Mouse (Mus musculus) hindbrain, embryonic 16.5 days (tissue): ENCODE results near the gene Dlec1. TPM values are rescaled to one million over a fixed set of nuclear protein-coding genes. Genes with fewer than 3 reads are reported as not detected.

Experiments
- ATAC-seq: fragments of 200-750 bp; cut with Nextera tagmentation; 2 replicates; pipeline ENCODE4 v1.8.0; 2017; ENCODE audit warnings: moderate TSS enrichment, moderate library complexity
- H3K27ac ChIP-seq: fragments of 300-500 bp; sonication (generic); 2 replicates; pipeline ENCODE4 v1.5.1; 2014; ENCODE audit warnings: low read depth, mild to moderate bottlenecking, control low read depth, low read length, moderate library complexity
- H3K27me3 ChIP-seq: fragments of 300-500 bp; sonication (generic); replicated peaks from 2 replicates; pipeline ENCODE4 v1.6.1; 2014; ENCODE audit warnings: low read length; ENCODE audit not compliant: control insufficient read depth, insufficient read depth
- H3K36me3 ChIP-seq: fragments of 300-500 bp; sonication (generic); 2 replicates; pipeline ENCODE4 v1.6.1; 2014; ENCODE audit warnings: mild to moderate bottlenecking, low read length, moderate library complexity, mixed read lengths; ENCODE audit not compliant: control insufficient read depth, insufficient read depth
- H3K4me1 ChIP-seq: fragments of 300-500 bp; sonication (generic); 2 replicates; pipeline ENCODE4 v1.6.1; 2014; ENCODE audit warnings: low read depth, low read length; ENCODE audit not compliant: control insufficient read depth, insufficient read depth
- H3K4me2 ChIP-seq: fragments of 300-500 bp; sonication (generic); 2 replicates; pipeline ENCODE4 v1.6.1; 2014; ENCODE audit warnings: mild to moderate bottlenecking, low read length, control low read depth, moderate library complexity
- H3K4me3 ChIP-seq: fragments of 300-500 bp; sonication (generic); 2 replicates; pipeline ENCODE4 v1.5.1; 2014; ENCODE audit warnings: mild to moderate bottlenecking, low read length, control low read depth, moderate library complexity
- H3K9ac ChIP-seq: fragments of 300-500 bp; sonication (generic); 2 replicates; pipeline ENCODE4 v1.6.1; 2014; ENCODE audit warnings: low read depth, mild to moderate bottlenecking, control low read depth, low read length, moderate library complexity
- H3K9me3 ChIP-seq: fragments of 300-500 bp; sonication (generic); 2 replicates; pipeline ENCODE4 v1.6.1; 2014; ENCODE audit warnings: mild to moderate bottlenecking, low read length, moderate library complexity; ENCODE audit not compliant: control insufficient read depth
- WGBS: fragments of 180-500 bp; shearing (Covaris S2); extraction: QIAGEN DNeasy Blood & Tissue Kit; methylation state at CpG from one replicate; pipeline ENCODE4 v1.1.7; 2014; 5-methylcytosine and 5-hydroxymethylcytosine counted together
- polyA plus RNA-seq: library from polyadenylated mRNA; unstranded; fragments of >200 nt; fragmentation: Nextera tagmentation; extraction: Ambion mirVana; gene quantifications from 2 replicates; pipeline ENCODE4 v1.2.1, GENCODE M21; 2015

Dlec1 gene
- polyA plus RNA-seq, 1 experiment from 2014 or later, result 2.9 TPM

DNA sequence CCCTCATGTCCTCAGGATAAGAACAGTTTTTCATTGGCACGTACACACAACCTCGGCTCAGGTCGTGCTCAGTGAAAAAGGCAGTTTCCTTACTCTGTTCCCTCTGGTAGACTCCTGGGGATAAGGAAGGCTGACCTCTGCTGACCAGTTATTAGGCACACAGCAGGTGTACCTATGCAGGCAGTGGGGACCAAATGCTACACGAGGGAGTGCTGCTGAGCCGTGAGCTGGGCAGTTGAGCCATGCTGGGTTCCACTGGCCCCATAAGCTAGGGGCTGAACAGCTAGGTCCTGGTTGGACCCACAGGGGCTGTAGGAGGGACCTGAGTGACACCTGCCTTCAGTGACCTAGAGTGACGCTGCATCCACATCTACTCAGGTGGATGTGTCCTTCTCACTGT lies 43.4 kb downstream of the Dlec1 start:
- Histone ChIP-seq H3K4me2 (no peak overlapping the region), H3K9ac (no peak overlapping the region), H3K9me3 (no peaks in the 10 kb centered on the region), H3K4me1 (no peaks in the 10 kb centered on the region), H3K27ac (no peak overlapping the region), H3K4me3 (no peak overlapping the region), H3K36me3 (no peaks in the 10 kb centered on the region), H3K27me3 (no peaks in the 10 kb centered on the region)
- WGBS, result 70% methylated on average over 6 of the region's 6 CpGs
- ATAC-seq, result no peak

DNA sequence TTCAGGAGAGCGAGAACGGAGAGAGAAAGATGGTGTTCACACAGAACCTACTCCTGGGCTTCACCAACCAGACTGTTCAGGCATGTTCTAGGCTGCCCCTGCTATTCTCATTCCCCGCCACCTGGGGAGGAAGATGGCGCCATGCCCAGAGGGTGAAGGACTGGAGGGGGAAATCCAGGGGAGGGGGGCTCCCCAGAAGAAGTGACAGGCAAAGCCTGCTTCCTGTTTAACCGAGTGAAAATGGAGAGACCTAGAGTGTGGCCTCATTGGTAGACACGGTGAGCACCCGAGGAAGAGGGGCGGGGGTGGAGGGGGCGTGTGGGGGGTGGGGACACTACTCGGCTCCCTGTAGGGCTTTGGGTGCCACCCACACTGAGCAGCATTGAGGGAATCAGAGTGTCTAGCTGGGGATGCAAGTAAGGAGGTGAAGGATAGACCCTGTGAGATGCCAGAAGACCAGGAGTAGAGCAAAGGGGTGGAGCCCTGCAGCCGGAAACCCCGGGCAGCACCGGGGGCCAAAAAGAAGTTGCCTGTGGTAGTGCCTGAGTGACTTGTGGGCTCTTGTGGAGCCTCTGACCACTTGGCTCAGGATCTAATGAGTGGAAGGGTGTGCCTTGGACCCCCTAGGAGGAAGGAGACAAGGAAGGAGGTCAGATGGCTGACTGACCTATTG lies 44.0 kb downstream of the Dlec1 start:
- Histone ChIP-seq H3K4me3 (no peak overlapping the region), H3K27ac (no peak overlapping the region), H3K9ac (no peak overlapping the region), H3K36me3 (no peaks in the 10 kb centered on the region), H3K27me3 (no peaks in the 10 kb centered on the region), H3K4me1 (no peaks in the 10 kb centered on the region), H3K4me2 (no peak overlapping the region), H3K9me3 (no peaks in the 10 kb centered on the region)
- no peak for ATAC-seq
- 76% methylated on average over 13 of the region's 13 CpGs for WGBS

DNA sequence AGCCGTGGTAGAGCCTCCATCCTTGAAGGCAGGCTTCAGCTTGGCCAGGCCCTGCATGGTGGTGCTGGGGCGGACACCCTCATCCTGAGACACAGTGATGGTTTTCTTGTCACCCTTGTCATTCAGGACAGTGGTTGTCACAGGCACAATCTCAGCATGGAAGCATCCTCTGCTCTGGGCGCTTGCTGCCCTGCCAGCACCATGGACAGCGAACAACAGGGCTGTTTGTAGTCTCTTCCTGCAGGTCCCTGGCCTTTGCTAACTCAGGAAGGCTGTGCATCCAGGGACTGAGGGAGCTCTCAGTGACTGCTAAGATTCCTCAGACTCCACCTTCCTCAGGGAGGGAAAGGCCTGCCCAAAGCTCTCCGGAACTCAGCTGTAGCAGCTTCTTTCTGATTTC lies 47.3 kb downstream of the Dlec1 start:
- H3K27me3 ChIP-seq, result no peaks in the 10 kb centered on the region
- no peak for ATAC-seq

DNA sequence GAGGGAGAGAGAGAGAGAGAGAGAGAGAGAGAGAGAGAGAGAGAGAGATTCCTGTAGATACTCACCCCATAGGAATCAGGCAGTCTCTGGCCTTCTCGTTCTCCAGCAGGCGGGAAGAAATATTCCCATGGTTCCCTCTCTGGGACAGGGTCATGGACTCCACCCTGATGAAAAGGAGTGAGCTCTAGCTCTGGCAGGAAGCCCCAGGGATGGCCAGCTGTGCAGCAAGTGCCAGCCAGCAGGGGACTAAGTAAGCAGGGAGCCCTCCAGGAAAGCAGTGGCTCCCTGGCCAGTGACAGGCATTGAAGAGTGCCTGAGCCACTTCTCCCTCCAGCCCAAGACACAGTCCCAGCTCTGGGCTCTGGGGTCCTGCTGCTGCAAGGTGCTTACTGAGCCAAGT lies 49.5 kb downstream of the Dlec1 start:
- Histone ChIP-seq H3K4me1 (no peaks in the 10 kb centered on the region), H3K4me2 (no peak overlapping the region), H3K4me3 (no peak overlapping the region), H3K36me3 (no peaks in the 10 kb centered on the region), H3K9me3 (no peaks in the 10 kb centered on the region), H3K27me3 (no peaks in the 10 kb centered on the region), H3K9ac (no peak overlapping the region), H3K27ac (no peak overlapping the region)
- no peak for ATAC-seq
- 59% methylated on average over 2 of the region's 2 CpGs for WGBS

More for the DNA sequence above, 47.3 kb downstream of the Dlec1 start:
- WGBS, result 31% methylated on average over 5 of the region's 5 CpGs
- Histone ChIP-seq H3K4me2 (no peak overlapping the region), H3K4me1 (no peaks in the 10 kb centered on the region), H3K9ac (no peak overlapping the region), H3K27ac (no peak overlapping the region), H3K36me3 (no peaks in the 10 kb centered on the region), H3K4me3 (no peak overlapping the region), H3K9me3 (no peaks in the 10 kb centered on the region)

DNA sequence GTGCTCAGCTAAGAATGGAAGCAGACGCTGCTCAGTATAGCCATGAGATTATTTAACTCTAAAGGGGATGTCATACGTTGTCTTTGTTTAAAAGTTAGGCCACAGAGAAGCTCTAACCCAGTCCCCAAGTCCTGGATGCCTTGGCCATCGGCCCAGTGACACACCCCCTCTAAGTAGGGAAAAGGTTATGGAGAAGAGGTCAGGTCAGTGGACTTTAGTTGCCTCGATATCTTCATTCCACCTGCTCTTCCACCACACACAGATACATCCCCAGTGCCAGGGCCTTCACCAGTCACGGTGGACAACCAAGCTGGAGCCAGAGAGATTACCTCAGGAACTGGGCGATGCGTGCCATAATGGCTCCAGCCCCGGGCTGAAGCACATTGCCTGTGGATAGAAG lies 53.1 kb downstream of the Dlec1 start:
- Histone ChIP-seq H3K36me3 (no peaks in the 10 kb centered on the region), H3K4me1 (no peaks in the 10 kb centered on the region), H3K9me3 (no peaks in the 10 kb centered on the region), H3K27me3 (no peaks in the 10 kb centered on the region), H3K27ac (no peak overlapping the region), H3K4me2 (no peak overlapping the region), H3K4me3 (no peak overlapping the region), H3K9ac (no peak overlapping the region)
- 85% methylated on average over 8 of the region's 8 CpGs for WGBS
- no peak for ATAC-seq

DNA sequence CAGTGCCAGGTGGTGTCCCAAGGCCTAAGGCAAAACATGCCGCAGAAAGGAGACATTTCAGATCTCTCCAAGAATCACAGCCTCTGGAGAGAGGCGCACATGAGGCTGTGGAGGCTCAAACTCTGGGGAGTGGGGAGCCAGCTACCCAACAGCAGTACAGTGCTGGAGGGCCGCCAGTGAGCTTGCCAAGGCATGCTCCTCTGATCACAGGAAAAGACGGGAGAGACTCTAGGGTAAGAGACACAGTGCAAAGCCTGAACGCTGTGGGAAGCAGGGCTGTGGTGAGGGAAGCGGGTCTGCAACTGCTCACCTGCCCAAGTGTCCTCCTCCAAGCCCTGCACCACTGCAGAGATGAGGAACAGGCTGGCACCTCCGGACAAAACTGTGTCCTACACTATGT lies 53.5 kb downstream of the Dlec1 start:
- Histone ChIP-seq H3K27me3 (no peaks in the 10 kb centered on the region), H3K4me1 (no peaks in the 10 kb centered on the region), H3K9me3 (no peaks in the 10 kb centered on the region), H3K4me2 (no peak overlapping the region; the same call in 1 of the 2 replicates), H3K4me3 (no peak overlapping the region), H3K27ac (no peak overlapping the region), H3K36me3 (no peaks in the 10 kb centered on the region), H3K9ac (no peak overlapping the region)
- WGBS, result 63% methylated on average over 7 of the region's 7 CpGs
- no peak for ATAC-seq

DNA sequence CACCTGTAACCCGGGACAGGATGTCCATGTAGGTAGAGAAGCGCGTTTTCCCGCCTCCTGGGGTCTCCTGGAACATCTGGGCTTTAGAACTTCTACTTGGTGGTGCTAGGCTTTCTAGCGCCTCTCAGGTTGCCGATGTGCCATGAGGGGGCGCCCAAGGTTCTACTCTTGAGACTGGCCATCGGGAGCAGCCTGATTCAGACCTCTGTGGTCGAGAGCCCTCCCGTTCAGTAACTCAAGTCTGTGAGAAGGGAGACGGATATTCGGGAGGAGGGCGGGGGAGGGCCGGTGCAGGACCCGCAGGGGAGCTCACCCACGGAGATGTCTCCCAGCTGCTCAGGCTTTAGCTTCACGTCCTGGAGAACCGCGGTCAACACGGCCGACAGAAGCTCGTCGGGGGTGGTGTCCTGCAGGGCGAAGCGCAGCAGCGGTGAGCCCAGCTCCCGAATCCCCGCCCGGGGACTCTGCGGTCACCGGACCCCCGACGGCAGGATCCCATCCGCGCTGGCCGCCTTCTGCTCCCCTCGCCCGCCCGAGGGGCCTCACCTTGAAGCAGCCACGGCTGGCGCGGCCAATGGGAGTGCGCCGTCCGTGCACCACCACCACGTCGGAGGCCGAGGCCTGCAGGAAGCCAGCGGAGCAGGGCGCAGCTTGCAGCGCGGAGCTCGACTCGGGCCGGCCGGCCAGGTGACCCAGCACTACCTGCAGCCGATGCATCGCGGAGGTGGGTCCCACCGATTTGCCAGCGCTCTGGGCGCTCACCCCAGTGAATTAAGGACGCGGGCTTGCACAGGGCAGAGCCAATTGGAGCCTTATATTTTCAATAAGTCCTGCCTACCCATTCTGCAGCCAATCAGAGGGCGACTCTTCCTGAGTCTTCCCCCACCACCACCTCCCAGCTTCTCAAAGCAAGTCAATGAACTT lies 54.3 kb downstream of the Dlec1 start, which contains the start of gene Acaa1b:
Gene Acaa1b (minus strand): TSS at position 816 of the 924 bp plus-strand sequence.
- Histone ChIP-seq H3K36me3 (no peaks in the 10 kb centered on the region), H3K4me3 (peak within 1 kb of the TSS; percentile 58), H3K27ac (no peak within 1 kb of the TSS), H3K4me1 (no peaks in the 10 kb centered on the region), H3K9ac (peak within 1 kb of the TSS; percentile 62), H3K4me2 (peak within 1 kb of the TSS; percentile 61), H3K27me3 (no peaks in the 10 kb centered on the region), H3K9me3 (no peaks in the 10 kb centered on the region)
- WGBS, result under 1% methylated on average over 63 of the region's 65 CpGs
- peak; percentile 91 for ATAC-seq

DNA sequence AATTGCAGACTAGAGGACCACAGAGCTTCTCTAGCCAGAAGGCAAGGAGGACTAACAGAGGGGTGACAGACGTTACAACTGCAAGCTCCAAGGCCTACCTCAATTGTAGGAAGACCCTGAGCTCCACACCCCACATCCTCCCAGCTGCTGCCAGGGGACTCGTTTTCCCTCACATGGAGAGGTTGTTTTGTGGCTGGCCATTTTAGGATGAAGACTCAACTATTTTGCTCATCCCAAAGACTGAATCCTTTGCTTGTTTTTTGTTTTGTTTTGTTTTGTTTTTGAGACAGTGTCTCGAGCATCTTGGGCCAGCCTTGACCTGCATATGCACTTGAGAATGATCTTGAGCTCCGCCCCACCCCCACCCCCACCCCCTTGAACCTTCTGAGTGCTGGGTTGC lies 56.6 kb downstream of the Dlec1 start, which contains the start of gene Gm47289:
Gene Gm47289 (plus strand): TSS at position 301 of the 400 bp plus-strand sequence.
- Histone ChIP-seq H3K4me1 (no peaks in the 10 kb centered on the region), H3K9ac (no peak within 1 kb of the TSS), H3K4me3 (no peak within 1 kb of the TSS), H3K27me3 (no peaks in the 10 kb centered on the region), H3K9me3 (no peaks in the 10 kb centered on the region), H3K4me2 (no peak within 1 kb of the TSS), H3K27ac (no peak within 1 kb of the TSS), H3K36me3 (no peaks in the 10 kb centered on the region)
- 64% methylated on average over 4 of the region's 4 CpGs for WGBS
- ATAC-seq, result no peak

DNA sequence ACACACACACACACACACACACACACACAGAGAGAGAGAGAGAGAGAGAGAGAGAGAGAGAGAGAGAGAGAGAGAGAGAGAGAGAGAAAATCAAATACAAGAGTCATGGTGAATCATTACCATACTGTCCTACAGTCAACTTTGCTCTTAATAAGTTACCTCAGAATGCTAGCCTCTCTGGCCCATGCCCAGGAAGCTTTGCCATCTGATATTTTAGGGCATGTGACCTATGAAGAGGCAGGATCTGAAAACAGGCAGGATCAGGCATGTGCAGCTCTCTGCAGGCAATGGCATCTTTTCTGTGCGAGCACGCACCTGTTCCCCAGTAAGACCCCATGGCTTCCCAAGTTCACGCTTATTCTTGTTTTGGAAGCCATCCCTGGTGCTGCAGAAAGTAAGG lies 58.4 kb downstream of the Dlec1 start:
- Histone ChIP-seq H3K9ac (no peak overlapping the region), H3K27me3 (no peaks in the 10 kb centered on the region), H3K4me1 (no peaks in the 10 kb centered on the region), H3K4me3 (no peak overlapping the region), H3K36me3 (no peaks in the 10 kb centered on the region), H3K4me2 (no peak overlapping the region), H3K27ac (no peak overlapping the region), H3K9me3 (no peaks in the 10 kb centered on the region)
- ATAC-seq, result no peak
- WGBS, result 84% methylated on average over 3 of the region's 3 CpGs
